Mouse (Mus musculus): Measurements from ENCODE around the gene Pacrg. TPM values are rescaled to one million over a fixed set of nuclear protein-coding genes. Genes with fewer than 3 reads are reported as not detected.

The Pacrg gene
- 1.6 TPM in 1 of 2 replicates, not detected in the other for polyA plus RNA-seq (2012; ENCODE audit: insufficient read depth, insufficient read length, missing spikeins)

- Histone ChIP-seq H3K4me3 (ENCODE audit: insufficient read depth, low read depth, low read length) (peak within 1 kb of the TSS; percentile 81), H3K27ac (replicated peaks; ENCODE audit: low read depth, low read length) (peak within 1 kb of the TSS; percentile 42), H3K4me1 (ENCODE audit: control insufficient read depth, insufficient read depth, insufficient read length, low read length) (peaks cover 4% of the 10 kb centered on the region; the same call in 1 of the 2 replicates)
Observed at GRCm38 (mm10) chr17:10840148-10840707, at the start of gene Pacrg, which contains the start of gene Prkn. Gene Pacrg (minus strand): TSS chr17:10840311. Gene Prkn (plus strand): TSS chr17:10840384.

DNA sequence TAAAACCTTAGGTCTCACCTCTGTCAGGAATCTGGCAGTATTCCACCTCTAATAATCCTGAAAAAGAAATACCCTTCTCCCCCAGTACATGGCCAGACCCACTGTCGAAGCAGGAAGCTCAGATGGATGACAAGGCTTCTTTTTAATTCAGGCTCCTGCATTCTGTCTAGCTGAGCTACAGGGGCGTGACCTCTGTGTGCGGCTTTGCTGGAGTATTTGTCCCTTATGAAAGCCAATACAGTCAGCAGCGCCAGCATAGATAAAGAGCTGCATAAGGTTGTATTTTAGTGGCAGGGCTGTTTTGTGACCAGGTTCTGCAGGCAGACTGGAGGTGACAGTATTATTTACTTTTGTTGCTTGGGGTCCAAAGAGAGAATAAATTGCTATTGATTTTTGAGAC lies 47.8 kb upstream of the Pacrg start:
- no peaks in the 10 kb centered on the region for H3K4me1 ChIP-seq (ENCODE audit: control insufficient read depth, insufficient read depth, insufficient read length, low read length)
- no peak overlapping the region for H3K27ac ChIP-seq (replicated peaks; ENCODE audit: low read depth, low read length)
- no peak overlapping the region for H3K4me3 ChIP-seq (ENCODE audit: insufficient read depth, low read depth, low read length)

DNA sequence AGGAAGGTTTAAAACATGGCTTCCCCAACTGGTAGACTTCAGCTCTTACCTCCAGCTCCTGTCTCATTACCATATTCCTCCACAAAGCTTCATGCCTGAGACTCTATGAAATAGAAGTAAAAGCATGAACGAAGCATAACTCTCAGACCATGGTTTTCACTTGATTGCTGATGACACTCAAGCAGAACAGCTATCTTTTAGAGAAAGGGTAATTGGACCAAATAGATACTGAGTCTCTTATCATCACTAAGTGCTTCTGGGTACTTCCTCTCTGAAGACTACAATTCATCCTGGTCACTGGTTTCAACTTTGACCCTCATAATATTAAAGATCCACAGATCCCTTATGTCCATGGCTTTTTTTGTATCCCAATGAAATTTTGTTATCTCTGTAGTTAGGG lies 42.1 kb upstream of the Pacrg start:
- H3K27ac ChIP-seq (replicated peaks; ENCODE audit: low read depth, low read length), result no peak overlapping the region

GRCm38 (mm10) chr17:10878986-10879385 lies 38.9 kb upstream of the Pacrg start:
- H3K27ac ChIP-seq (replicated peaks; ENCODE audit: low read depth, low read length), result no peak overlapping the region
- H3K4me1 ChIP-seq (ENCODE audit: control insufficient read depth, insufficient read depth, insufficient read length, low read length), result no peaks in the 10 kb centered on the region

More for the DNA sequence above, 42.1 kb upstream of the Pacrg start:
- H3K4me1 ChIP-seq (ENCODE audit: control insufficient read depth, insufficient read depth, insufficient read length, low read length), result no peaks in the 10 kb centered on the region
- H3K4me3 ChIP-seq (ENCODE audit: insufficient read depth, low read depth, low read length), result no peak overlapping the region

GRCm38 (mm10) chr17:10874208-10875187 lies 34.4 kb upstream of the Pacrg start:
- no peaks in the 10 kb centered on the region for H3K4me1 ChIP-seq (ENCODE audit: control insufficient read depth, insufficient read depth, insufficient read length, low read length)
- H3K4me3 ChIP-seq (ENCODE audit: insufficient read depth, low read depth, low read length), result no peak overlapping the region
- no peak overlapping the region for H3K27ac ChIP-seq (replicated peaks; ENCODE audit: low read depth, low read length)

More at GRCm38 (mm10) chr17:10878986-10879385, 38.9 kb upstream of the Pacrg start:
- H3K4me3 ChIP-seq (ENCODE audit: insufficient read depth, low read depth, low read length), result no peak overlapping the region

GRCm38 (mm10) chr17:10854207-10854606 lies 14.1 kb upstream of the Pacrg start:
- H3K27ac ChIP-seq (replicated peaks; ENCODE audit: low read depth, low read length), result no peak overlapping the region
- no peak overlapping the region for H3K4me3 ChIP-seq (ENCODE audit: insufficient read depth, low read depth, low read length)
- no peaks in the 10 kb centered on the region for H3K4me1 ChIP-seq (ENCODE audit: control insufficient read depth, insufficient read depth, insufficient read length, low read length)

GRCm38 (mm10) chr17:10840731-10841201 lies 655 bp upstream of the Pacrg start:
- peak overlapping the region; percentile 81 for H3K4me3 ChIP-seq (ENCODE audit: insufficient read depth, low read depth, low read length)
- peaks cover 4% of the 10 kb centered on the region; the same call in 1 of the 2 replicates for H3K4me1 ChIP-seq (ENCODE audit: control insufficient read depth, insufficient read depth, insufficient read length, low read length)
- H3K27ac ChIP-seq (replicated peaks; ENCODE audit: low read depth, low read length), result 0 out of 2 replicates have a peak overlapping the region, but pooled peaks have one; percentile 6

- H3K27ac ChIP-seq (replicated peaks; ENCODE audit: low read depth, low read length), result no peak overlapping the region
- H3K4me3 ChIP-seq (ENCODE audit: insufficient read depth, low read depth, low read length), result no peak overlapping the region
- no peaks in the 10 kb centered on the region for H3K4me1 ChIP-seq (ENCODE audit: control insufficient read depth, insufficient read depth, insufficient read length, low read length)
Observed at GRCm38 (mm10) chr17:10818971-10819370, 21.1 kb downstream of the Pacrg start.

DNA sequence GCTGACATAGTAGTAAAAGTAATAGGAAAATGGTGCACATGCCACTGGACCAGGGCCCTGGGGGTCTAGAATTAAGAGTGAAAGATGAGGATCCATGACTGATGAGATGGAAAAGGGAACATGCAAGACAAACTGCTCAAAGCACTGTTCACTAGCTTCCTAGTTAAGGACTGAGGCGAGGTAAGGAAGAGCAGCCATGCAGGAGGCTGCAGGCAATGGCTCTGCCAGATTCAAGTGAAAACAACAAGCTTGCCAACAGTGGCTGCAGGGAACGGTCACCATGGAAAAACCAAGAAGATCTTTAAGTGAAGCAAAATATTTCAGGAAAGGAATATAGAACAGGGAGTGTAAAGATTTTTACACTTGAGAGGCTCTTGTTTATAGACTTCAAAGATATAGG lies 31.5 kb downstream of the Pacrg start:
- Histone ChIP-seq H3K4me1 (ENCODE audit: control insufficient read depth, insufficient read depth, insufficient read length, low read length) (no peaks in the 10 kb centered on the region), H3K4me3 (ENCODE audit: insufficient read depth, low read depth, low read length) (no peak overlapping the region), H3K27ac (replicated peaks; ENCODE audit: low read depth, low read length) (no peak overlapping the region)

GRCm38 (mm10) chr17:10807261-10807998 lies 32.7 kb downstream of the Pacrg start:
- H3K27ac ChIP-seq (replicated peaks; ENCODE audit: low read depth, low read length), result no peak overlapping the region
- no peak overlapping the region for H3K4me3 ChIP-seq (ENCODE audit: insufficient read depth, low read depth, low read length)
- no peaks in the 10 kb centered on the region for H3K4me1 ChIP-seq (ENCODE audit: control insufficient read depth, insufficient read depth, insufficient read length, low read length)

DNA sequence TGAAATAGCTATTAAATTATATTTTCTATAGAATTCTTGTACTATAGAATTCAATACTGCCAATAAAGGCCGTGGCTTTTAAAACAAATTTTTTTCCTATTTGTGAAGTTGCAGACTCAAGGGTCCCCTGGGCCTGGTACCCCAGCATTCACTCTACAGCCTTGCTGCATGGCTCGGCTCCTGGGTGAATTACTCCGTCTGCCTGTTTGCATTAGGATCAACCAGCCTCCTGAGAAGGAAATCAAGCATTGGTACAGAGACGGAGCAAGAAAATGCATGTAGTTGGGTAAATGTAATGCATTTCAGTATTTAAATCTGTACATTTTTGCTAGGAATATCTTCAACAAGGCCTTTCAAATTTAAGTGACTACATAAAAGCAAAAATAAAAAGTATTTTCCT lies 33.4 kb downstream of the Pacrg start:
- Histone ChIP-seq H3K27ac (replicated peaks; ENCODE audit: low read depth, low read length) (no peak overlapping the region), H3K4me1 (ENCODE audit: control insufficient read depth, insufficient read depth, insufficient read length, low read length) (no peaks in the 10 kb centered on the region), H3K4me3 (ENCODE audit: insufficient read depth, low read depth, low read length) (no peak overlapping the region)

DNA sequence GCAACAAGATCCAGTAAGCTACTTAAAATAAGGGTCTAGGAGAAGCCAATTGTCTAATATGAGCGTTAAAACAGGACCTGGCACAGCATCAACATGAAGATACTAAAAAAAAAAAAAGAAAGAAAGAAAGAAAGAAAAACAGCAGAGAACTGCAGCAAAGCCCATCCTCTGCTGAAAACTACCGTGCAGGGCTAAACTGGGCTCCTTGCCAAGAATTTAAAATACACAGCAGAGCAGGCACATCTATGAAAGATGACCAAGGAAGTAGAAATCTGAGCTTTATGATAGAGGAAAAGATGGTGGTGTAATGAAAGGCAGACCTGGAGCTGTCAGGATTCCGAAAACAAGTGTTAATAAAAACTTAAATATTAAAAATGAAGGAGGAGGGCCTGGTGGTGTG lies 48.5 kb downstream of the Pacrg start:
- no peak overlapping the region for H3K27ac ChIP-seq (replicated peaks; ENCODE audit: low read depth, low read length)
- no peaks in the 10 kb centered on the region for H3K4me1 ChIP-seq (ENCODE audit: control insufficient read depth, insufficient read depth, insufficient read length, low read length)
- H3K4me3 ChIP-seq (ENCODE audit: insufficient read depth, low read depth, low read length), result no peak overlapping the region

DNA sequence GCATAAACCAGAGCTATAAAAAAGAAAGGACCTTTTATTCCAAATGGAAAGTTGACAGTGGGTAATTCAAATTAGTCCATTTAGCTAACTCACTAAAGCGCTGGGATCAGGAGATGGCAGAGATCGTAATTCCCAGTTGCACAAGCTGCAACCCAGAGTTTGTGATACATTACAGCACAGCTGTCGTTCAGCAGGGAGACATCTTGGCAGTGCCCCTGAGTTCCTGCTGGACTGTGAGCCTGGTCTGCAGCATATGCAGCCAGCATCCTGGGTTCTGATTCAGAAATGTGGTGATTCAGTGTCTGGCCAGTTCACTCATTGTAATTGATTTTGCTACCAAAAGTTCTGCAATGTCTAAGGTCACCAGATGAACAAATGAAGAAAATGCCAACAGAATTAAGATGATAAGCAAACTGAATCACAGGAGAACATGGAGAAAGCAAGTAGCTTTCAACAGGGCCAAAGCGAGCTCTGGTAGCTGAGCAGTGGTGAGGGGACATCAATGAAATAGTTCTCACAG lies 55.6 kb downstream of the Pacrg start:
- Histone ChIP-seq H3K27ac (replicated peaks; ENCODE audit: low read depth, low read length) (no peak overlapping the region), H3K4me3 (ENCODE audit: insufficient read depth, low read depth, low read length) (no peak overlapping the region), H3K4me1 (ENCODE audit: control insufficient read depth, insufficient read depth, insufficient read length, low read length) (no peaks in the 10 kb centered on the region)

- H3K4me3 ChIP-seq (ENCODE audit: insufficient read depth, low read depth, low read length), result no peak overlapping the region
- H3K27ac ChIP-seq (replicated peaks; ENCODE audit: low read depth, low read length), result no peak overlapping the region
- H3K4me1 ChIP-seq (ENCODE audit: control insufficient read depth, insufficient read depth, insufficient read length, low read length), result no peaks in the 10 kb centered on the region
Observed at GRCm38 (mm10) chr17:10776503-10776902, 63.6 kb downstream of the Pacrg start.

GRCm38 (mm10) chr17:10774468-10774867 lies 65.6 kb downstream of the Pacrg start:
- no peak overlapping the region for H3K27ac ChIP-seq (replicated peaks; ENCODE audit: low read depth, low read length)
- H3K4me3 ChIP-seq (ENCODE audit: insufficient read depth, low read depth, low read length), result no peak overlapping the region
- H3K4me1 ChIP-seq (ENCODE audit: control insufficient read depth, insufficient read depth, insufficient read length, low read length), result no peaks in the 10 kb centered on the region
